Mouse (Mus musculus) midbrain, embryonic 12.5 days (tissue): ENCODE results near the gene F13b. TPM values are rescaled to one million over a fixed set of nuclear protein-coding genes. Genes with fewer than 3 reads are reported as not detected.

ENCODE experiments used
- ATAC-seq: fragments of 200-750 bp; cut with Nextera tagmentation; 2 replicates; pipeline ENCODE4 v1.8.0; 2017; ENCODE audit warnings: low read depth, moderate TSS enrichment, moderate library complexity; ENCODE audit not compliant: low FRiP score
- H3K27ac ChIP-seq: fragments of 300-500 bp; sonication (generic); replicated peaks from 2 replicates; pipeline ENCODE4 v1.5.1; 2016; ENCODE audit warnings: mild to moderate bottlenecking
- H3K27me3 ChIP-seq: fragments of 300-500 bp; sonication (generic); 2 replicates; pipeline ENCODE4 v1.6.1; 2016; ENCODE audit warnings: mild to moderate bottlenecking
- H3K36me3 ChIP-seq: fragments of 300-500 bp; sonication (generic); 2 replicates; pipeline ENCODE4 v1.6.1; 2016
- H3K4me1 ChIP-seq: fragments of 300-500 bp; sonication (generic); 2 replicates; pipeline ENCODE4 v1.6.1; 2016
- H3K4me2 ChIP-seq: fragments of 300-500 bp; sonication (generic); replicated peaks from 2 replicates; pipeline ENCODE4 v1.6.1; 2016; ENCODE audit warnings: mild to moderate bottlenecking, moderate library complexity
- H3K4me3 ChIP-seq: fragments of 300-500 bp; sonication (generic); 2 replicates; pipeline ENCODE4 v1.5.1; 2016; ENCODE audit warnings: mild to moderate bottlenecking
- H3K9ac ChIP-seq: fragments of 300-500 bp; sonication (generic); replicated peaks from 2 replicates; pipeline ENCODE4 v1.6.1; 2016; ENCODE audit warnings: mild to moderate bottlenecking, moderate library complexity
- H3K9me3 ChIP-seq: fragments of 300-500 bp; sonication (generic); 2 replicates; pipeline ENCODE4 v1.6.1; 2016; ENCODE audit warnings: mild to moderate bottlenecking
- WGBS: fragments of 180-500 bp; shearing (Covaris S2); methylation state at CpG from one replicate; pipeline ENCODE4 v1.1.7; 2016; 5-methylcytosine and 5-hydroxymethylcytosine counted together
- polyA plus RNA-seq: library from polyadenylated mRNA; unstranded; fragments of >200 nt; fragmentation: Nextera tagmentation; extraction: Ambion mirVana; gene quantifications from 2 replicates; pipeline ENCODE4 v1.2.1, GENCODE M21; 2016

F13b gene
- polyA plus RNA-seq, 1 experiment from 2014 or later: not detected

DNA sequence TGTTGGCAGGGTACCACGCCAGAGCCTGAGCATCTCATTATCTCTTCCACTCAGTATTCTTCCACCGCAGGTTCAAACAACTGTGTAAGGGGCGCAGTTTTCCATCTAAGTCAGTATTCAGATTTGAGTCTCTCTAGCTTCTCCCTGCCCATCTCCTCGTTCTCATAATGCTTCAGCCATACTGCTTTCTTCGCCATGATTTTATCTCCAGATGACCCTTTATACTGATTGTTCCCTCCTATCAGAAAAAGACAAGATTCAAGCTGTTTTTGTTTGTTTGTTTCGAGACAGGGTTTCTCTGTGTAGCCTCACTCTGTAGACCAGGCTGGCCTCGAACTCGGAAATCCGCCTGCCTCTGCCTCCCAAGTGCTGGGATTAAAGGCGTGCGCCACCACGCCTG lies 13.1 kb downstream of the F13b start:
- no peak for ATAC-seq
- WGBS: 87% methylated on average over 12 of the region's 12 CpGs
- Histone ChIP-seq H3K27me3 (no peaks in the 10 kb centered on the region), H3K36me3 (no peaks in the 10 kb centered on the region), H3K4me1 (no peaks in the 10 kb centered on the region), H3K9me3 (no peaks in the 10 kb centered on the region), H3K9ac (no peak overlapping the region), H3K4me2 (no peak overlapping the region), H3K4me3 (no peak overlapping the region), H3K27ac (no peak overlapping the region)

DNA sequence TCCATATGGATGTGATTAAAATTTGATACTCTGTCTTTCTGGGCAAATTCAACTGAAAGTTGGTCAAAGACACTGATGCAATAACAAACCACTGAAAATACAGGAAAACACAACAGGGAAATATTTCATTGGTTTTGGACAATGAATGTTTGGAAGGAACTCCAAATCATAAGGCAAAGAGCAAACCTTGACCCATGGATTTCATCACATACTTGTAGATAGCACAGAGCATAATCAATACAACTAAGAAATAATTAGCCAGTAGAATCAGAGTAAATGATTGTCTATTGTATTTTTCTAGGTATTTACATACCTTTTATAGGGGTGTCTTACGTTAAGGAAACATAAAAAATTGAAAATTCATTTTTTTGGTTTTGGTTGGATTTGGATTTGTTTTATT lies 47.0 kb downstream of the F13b start:
- Histone ChIP-seq H3K9me3 (no peaks in the 10 kb centered on the region), H3K36me3 (no peaks in the 10 kb centered on the region), H3K9ac (no peak overlapping the region), H3K4me2 (no peak overlapping the region), H3K4me3 (no peak overlapping the region), H3K27me3 (no peaks in the 10 kb centered on the region), H3K4me1 (no peaks in the 10 kb centered on the region), H3K27ac (no peak overlapping the region)
- no peak for ATAC-seq
- WGBS: 95% methylated on average over 1 of the region's 1 CpGs

DNA sequence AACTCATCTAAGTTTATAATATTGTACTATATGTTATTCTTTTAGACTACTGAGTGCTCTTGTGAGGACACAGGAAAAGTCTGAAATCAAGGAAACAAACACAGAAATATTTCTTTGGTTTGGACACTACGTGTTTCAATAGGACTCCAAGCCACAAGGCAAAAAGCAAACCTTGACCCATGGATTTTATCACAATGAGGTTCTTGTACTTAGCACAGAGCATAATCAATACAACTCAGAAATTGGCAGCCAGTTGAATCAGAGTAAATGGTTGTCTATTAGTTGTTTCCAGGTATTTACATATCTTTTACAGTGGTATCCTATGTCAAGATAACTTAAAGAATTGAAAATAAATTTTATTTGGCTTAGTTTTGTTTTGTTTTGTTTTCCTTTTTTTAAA lies 49.8 kb downstream of the F13b start:
- H3K27me3 ChIP-seq: no peaks in the 10 kb centered on the region
- H3K4me3 ChIP-seq: no peak overlapping the region
- no peak for ATAC-seq
- 86% methylated on average over 1 of the region's 1 CpGs for WGBS
- H3K4me1 ChIP-seq: no peaks in the 10 kb centered on the region
- H3K4me2 ChIP-seq: no peak overlapping the region
- H3K27ac ChIP-seq: no peak overlapping the region
- H3K9me3 ChIP-seq: no peaks in the 10 kb centered on the region
- no peaks in the 10 kb centered on the region for H3K36me3 ChIP-seq
- no peak overlapping the region for H3K9ac ChIP-seq

DNA sequence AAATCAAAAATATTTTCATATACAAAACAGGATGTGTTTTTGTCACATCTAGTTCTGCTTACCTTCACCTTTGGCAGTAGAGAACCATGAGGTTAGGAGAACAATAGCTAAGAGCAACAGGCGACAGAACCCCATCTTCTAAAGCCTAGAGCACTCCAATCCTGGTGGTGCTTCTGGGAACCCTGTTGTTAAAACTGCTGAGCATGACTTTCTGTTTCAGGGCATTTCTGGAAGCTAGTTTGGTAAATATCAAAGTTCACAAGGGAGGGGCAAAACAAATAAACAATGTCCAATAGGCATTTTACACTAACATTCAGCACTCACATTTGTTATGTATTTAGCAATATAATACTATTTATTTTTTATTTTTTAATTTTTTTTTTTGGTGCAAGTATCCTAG lies 58.5 kb downstream of the F13b start, which contains the start of gene Cfhr1:
Cfhr1 (minus strand) TSS at position 249 of the 400 bp plus-strand sequence.
- no peak within 1 kb of the TSS for H3K4me3 ChIP-seq
- H3K27ac ChIP-seq: no peak within 1 kb of the TSS
- H3K9ac ChIP-seq: no peak within 1 kb of the TSS
- H3K4me1 ChIP-seq: no peaks in the 10 kb centered on the region
- no peaks in the 10 kb centered on the region for H3K9me3 ChIP-seq
- WGBS: 66% methylated on average over 1 of the region's 1 CpGs
- H3K4me2 ChIP-seq: no peak within 1 kb of the TSS
- no peaks in the 10 kb centered on the region for H3K36me3 ChIP-seq
- ATAC-seq: no peak
- H3K27me3 ChIP-seq: no peaks in the 10 kb centered on the region

Other genes starting within 250 kb of the F13b start
- gene Crb1, start 124.6 kb upstream of the F13b start, polyA plus RNA-seq: 3.5 and 4.0 TPM in 2 replicates
- gene Zbtb41, start 79.4 kb upstream of the F13b start, polyA plus RNA-seq: 22.9 and 29.3 TPM in 2 replicates
- gene Aspm, start 46.9 kb upstream of the F13b start, polyA plus RNA-seq: 26.2 TPM in 2 replicates
- gene Cfhr1, start 58.6 kb downstream of the F13b start, polyA plus RNA-seq: not detected in 2 replicates